Mouse (Mus musculus) hematopoietic stem cell, adult 5-6 weeks (primary cell): ENCODE data around the gene Gm17720. TPM values are rescaled to one million over a fixed set of nuclear protein-coding genes. Genes with fewer than 3 reads are reported as not detected.
"Not testable (repeated sequence)": the region's sequence is repeated elsewhere in the genome, so short reads cannot be mapped to it uniquely, and the experiment has no call there.

Source experiments
- ATAC-seq, 2 experiments: fragments of 125-278 bp in 1 of 2; replicated peaks in 1 of 2; 2 replicates each; pipeline ENCODE4 v1.8.0; 2016 to 2017; ENCODE audit warnings: inconsistent platforms in 2 of 2, mild to moderate bottlenecking in 2 of 2, moderate number of reproducible peaks in 2 of 2, low read depth in 1 of 2, moderate TSS enrichment in 1 of 2; ENCODE audit not compliant: low FRiP score in 2 of 2, poor library complexity in 2 of 2, severe bottlenecking in 2 of 2, insufficient read depth in 1 of 2, low TSS enrichment in 1 of 2
- total RNA-seq: library from RNA; stranded (forward); fragments of 172-1452, 232-1000 nt; gene quantifications from 2 replicates; pipeline ENCODE4 v1.2.3, GENCODE M21; 2017

Gene Gm17720
- total RNA-seq, 1 experiment from 2014 or later = not detected

DNA sequence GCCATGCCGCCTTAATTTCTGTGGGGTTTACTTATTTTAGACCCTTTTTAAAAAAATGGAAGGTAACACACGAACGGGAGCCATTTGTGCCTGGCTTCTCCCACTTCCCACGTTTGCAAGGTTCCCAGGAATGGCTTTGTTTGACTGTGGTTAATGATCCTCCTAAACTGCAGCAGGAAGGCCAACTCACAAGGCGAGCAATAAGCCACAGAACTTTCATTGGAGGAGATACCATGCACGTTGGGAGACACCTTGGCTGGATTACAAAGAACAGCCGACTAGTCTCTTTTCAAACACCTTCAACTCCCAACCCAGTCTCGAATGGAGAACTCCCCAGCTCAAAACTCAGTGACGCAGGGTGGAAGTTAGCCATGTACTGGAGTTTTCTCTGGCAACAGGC lies 38.4 kb downstream of the Gm17720 start:
- no peak for ATAC-seq

DNA sequence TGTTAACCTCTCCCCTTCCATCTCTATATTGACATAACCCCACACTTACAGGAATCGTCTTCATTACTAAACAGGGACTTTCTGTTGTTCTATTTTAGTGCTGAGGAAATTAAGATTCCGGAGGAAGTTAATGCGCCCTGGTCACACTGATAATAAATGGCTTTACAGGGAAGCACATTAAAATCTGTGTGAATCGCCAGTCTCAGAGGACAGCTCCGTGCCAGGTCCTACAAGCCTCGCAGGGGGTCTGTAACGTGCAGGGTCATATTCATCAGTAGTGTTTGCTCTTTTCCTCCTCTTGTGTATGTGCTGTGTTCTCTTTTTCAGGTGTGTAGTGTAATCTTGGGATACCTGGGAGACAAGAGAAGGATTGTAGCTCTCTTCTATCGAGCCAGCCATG lies 44.3 kb downstream of the Gm17720 start:
- no peak for ATAC-seq

DNA sequence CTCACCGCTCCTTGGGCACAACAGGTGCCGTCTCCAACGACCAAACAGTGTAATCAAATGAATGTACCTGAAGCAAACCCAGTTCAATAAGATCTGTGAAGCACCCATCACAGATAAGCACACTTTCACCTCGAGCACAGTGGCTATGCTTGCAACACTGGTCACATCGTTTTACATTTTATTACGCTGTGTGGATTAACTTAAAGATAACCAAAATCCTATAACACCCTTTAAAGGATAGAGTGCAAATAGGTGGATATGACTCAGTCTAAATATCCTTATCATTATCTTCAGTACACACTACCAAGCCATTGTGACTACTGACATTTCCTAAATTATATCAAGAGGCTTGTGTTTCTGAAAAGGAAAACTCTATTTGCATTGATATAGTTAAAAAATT lies 51.3 kb downstream of the Gm17720 start:
- no peak for ATAC-seq

DNA sequence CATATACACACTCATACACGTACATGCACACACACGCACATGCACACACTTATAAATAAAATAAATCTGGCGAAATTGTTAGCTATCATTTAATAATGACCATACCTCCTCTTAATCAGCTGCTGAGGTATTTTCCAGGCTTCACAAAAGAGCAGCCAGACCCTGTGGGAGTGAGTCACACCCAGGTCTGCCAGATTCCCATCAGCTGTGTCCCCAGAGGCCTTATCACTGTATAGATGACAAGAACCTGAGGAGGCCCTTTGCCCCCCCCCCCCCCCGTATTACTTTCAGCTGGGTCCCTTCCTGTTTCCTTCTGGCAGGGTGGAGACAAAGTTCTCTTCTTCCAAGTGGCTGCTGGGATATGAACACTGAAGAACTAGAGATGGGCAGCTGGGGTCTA lies 62.0 kb downstream of the Gm17720 start:
- no peak for ATAC-seq

DNA sequence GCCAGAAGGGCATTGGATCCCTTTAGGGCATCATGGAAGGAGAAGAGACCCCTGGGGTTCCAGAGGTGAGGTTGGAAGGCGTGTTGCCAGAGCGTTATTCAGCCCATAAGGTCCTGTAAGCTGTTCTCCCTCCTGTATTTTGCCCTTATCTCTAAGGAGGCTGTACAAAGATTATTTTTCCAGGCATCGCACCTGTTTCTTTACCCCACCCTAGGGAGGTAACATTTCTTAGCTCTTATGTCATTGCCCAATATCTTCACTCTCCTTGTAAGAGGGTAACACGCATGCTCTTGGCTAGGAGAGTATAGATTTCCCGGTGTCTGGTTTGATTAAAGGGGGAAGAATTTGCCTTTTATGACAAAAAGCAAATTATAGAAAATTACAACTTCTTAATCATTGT lies 62.9 kb downstream of the Gm17720 start, which contains the start of gene Chst4:
Gene Chst4 (minus strand): TSS at position 82 of the 400 bp plus-strand sequence.
- ATAC-seq = no peak

DNA sequence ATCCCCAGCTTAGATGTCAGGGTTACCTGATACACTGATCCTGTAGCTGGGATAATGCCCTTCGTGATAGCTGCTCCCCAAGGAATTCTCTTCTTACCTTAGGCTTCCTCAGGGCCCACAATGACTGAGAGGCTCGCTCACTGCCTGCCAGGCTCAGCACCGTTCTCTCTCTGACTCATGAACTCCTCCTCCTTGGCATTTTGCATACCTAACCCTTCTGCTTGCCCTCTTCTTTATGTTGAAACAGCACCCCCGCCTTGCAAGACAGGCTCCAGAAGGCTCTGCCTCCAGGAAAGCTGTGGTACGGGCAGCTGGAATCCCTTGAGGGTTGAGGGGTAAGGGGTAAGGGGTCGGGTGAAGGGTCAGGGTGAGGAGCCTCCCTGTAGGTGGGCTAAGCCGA lies 63.3 kb downstream of the Gm17720 start:
- no peak for ATAC-seq

DNA sequence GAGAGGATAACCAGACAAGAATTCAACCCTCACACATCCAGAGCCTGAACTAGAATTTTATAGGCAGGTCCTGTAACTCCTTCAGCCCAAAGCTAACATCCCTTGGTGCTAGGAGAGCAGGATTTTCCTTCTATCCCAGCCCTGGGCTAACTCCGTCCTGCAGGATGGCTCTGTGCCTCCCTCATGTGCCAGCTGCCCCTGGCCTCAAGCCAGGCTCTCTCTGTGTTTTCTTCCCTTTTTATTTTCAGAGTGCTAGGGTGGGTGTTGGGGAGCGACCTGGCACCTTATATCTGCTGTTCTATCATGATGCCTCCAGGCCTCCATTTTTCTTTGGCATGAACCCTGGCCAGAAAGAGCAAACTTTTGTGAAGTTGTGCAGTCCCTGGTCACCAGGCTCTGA lies 66.4 kb downstream of the Gm17720 start:
- no peak for ATAC-seq

DNA sequence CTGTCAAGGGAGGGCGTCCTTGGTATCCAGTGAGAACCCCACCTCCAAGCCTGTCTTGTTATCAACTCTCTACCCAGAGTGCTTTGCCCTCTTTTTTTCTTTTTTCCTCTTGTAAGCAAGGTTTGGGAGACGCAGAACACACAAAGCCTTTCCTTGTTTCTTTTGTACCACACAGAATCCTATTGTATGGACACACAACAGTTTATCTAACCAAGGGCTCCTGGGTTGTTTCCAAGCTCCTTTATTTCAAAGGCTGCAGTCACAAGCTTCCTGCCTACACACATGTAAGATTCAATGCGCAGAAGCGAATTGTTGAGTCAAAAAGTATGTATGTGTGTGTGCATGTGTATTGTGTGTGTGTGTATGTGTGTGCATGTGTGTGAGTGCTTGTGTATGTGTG lies 68.2 kb downstream of the Gm17720 start:
- no peak for ATAC-seq

DNA sequence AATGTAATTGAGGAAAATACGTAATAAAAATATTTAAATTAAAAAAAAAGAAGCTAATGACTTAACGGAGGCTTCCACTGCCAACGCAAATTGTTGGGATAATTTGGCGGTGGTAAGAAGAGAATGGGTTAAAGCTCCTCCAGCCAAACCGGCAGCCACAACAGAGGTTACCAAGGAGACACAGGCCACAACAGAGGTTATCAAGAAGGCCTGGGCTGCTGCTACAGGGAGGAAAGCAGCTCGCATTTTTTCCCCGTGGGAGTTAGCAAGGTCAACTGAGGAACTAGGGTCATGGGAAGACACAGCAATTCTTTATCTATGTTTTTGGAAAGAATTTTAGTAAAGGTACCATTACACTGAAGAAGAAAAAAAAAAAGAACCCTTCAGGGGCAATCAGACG lies 68.8 kb downstream of the Gm17720 start:
- ATAC-seq = not testable (repeated sequence)

Other genes with a start within 250 kb of the Gm17720 start
- gene Phlpp2, start 234.2 kb downstream of the Gm17720 start, total RNA-seq = 6.3 and 8.4 TPM in 2 replicates
- gene Marveld3, start 140.6 kb downstream of the Gm17720 start, total RNA-seq = not detected in 2 replicates
- not detected in 2 replicates for gene Tat, start 112.3 kb downstream of the Gm17720 start, total RNA-seq
- gene Chst4, start 63.0 kb downstream of the Gm17720 start, total RNA-seq = not detected in 2 replicates
- 1.4 and 4.1 TPM in 2 replicates for gene Zfp612, start 23.0 kb downstream of the Gm17720 start, total RNA-seq
- not detected in 2 replicates for gene Gm21964, start 1.5 kb downstream of the Gm17720 start, total RNA-seq
- not detected in 2 replicates for gene Calb2, start 65.5 kb upstream of the Gm17720 start, total RNA-seq
- 13.8 and 13.9 TPM in 2 replicates for gene Cmtr2, start 112.9 kb upstream of the Gm17720 start, total RNA-seq
- gene Hydin, start 164.2 kb upstream of the Gm17720 start, total RNA-seq = not detected in 2 replicates